Mouse (Mus musculus): ENCODE measurements around the gene Irx6.

DNA sequence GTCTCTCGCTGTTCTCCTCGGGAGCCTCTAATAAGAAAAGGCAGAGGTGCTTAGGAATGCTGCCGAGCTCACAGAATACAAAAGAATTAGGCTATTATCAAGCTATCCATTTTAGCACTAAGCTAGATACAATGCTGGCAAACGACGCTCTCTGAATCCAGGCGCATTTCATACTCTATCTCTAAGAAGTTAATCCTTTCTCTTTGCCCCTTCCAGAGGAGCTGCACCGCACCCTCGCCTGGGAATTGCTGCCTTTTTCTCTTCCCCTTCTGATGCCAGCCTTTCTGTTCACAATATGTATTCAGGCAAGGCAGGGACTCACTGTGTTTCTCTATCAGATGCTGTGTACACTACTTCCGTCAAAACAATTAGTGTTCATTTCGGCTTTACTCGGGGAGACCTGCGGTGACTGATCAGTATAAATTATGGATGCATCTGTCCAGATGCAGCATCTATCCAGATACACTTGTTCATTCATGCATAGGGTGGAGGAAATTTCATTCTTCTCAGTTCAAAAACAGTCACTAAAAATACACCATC lies 3.4 kb upstream of the Irx6 start:
- TF ChIP-seq CTCF (IDR thresholded peaks at IDR 0.05; ENCODE audit: low read depth, low read length) = no peak
- TF ChIP-seq GATA1 (IDR thresholded peaks at IDR 0.05; ENCODE audit: borderline replicate concordance, low read length) = no peak
- no peak for TF ChIP-seq GATA2 (IDR thresholded peaks at IDR 0.05; ENCODE audit: borderline replicate concordance, low read depth, low read length)
- no peak for TF ChIP-seq TAL1 (conservative IDR thresholded peaks at IDR 0.05; ENCODE audit: low read depth, low read length)
- TF ChIP-seq POLR2AphosphoS5 (IDR thresholded peaks at IDR 0.05; ENCODE audit: insufficient replicate concordance, low read depth, low read length) = no peak

Measured in G1E (cell line).